Mouse (Mus musculus) brain, embryonic 14.5 days (tissue): ENCODE results near the gene Usp30.

Experiments used
- CTCF ChIP-seq: fragments of 200-500 bp; IDR thresholded peaks from 2 replicates; pipeline ENCODE4 v1.5.1; 2012; ENCODE audit warnings: inconsistent platforms, mild to moderate bottlenecking, moderate library complexity, borderline replicate concordance; ENCODE audit not compliant: insufficient read depth, insufficient read length; ENCODE audit errors: extremely low read depth
- POLR2A ChIP-seq: fragments of 200-500 bp; IDR thresholded peaks from 2 replicates; pipeline ENCODE4 v1.6.1; 2012; ENCODE audit warnings: mild to moderate bottlenecking, inconsistent platforms, borderline replicate concordance; ENCODE audit not compliant: poor library complexity, insufficient read depth, insufficient read length, severe bottlenecking; ENCODE audit errors: extremely low read depth

DNA sequence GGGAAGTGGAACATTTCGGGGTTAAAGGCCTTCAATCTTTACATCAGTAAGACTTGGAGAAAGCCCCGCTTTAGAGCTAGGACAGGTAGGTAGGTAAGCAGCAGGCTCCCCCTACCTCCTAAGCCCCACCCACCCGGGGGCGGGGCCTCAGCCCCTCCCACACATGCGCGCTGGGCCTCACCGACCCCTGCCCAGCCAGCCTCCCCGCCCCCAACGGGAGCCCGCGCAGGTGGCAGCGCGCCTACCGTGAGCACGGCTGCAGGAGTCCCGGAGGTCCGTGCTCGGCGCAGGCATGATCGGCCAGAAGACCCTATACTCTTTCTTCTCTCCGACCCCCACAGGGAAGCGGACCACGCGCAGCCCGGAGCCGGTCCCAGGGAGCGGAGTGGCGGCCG is 64.9 kb downstream of the Usp30 start, which contains the start of gene Ung:
- TF ChIP-seq CTCF (no peak), POLR2A (0 out of 2 replicates have a peak, but pooled peaks have one; percentile 11)
